Mouse (Mus musculus): Measurements from ENCODE around the gene Msl1.

Gene Msl1

GRCm38 (mm10) chr11:98776843-98777590 lies 18.3 kb upstream of the Msl1 start:
- no peak for DNase-seq (ENCODE audit: low read depth)

DNA sequence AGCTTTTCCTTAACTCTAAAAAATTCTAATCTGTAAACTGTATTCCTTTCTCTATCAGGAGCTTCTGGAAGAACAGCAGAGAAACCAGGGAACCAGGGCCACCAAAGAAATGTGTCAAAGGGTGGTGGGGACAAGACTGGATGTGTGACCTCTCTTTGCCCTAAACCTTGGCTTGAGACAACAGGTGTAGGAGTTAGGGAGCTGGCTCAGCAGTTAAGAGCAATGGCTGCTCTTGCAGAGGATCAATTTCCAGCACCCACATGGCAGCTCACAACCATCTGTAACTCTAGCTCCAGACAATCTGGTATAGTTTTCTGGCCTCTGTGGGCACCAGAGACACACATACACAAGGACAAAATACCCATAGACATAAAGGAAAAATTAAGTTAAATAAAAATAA lies 17.4 kb upstream of the Msl1 start:
- no peak for DNase-seq (ENCODE audit: low read depth)

DNA sequence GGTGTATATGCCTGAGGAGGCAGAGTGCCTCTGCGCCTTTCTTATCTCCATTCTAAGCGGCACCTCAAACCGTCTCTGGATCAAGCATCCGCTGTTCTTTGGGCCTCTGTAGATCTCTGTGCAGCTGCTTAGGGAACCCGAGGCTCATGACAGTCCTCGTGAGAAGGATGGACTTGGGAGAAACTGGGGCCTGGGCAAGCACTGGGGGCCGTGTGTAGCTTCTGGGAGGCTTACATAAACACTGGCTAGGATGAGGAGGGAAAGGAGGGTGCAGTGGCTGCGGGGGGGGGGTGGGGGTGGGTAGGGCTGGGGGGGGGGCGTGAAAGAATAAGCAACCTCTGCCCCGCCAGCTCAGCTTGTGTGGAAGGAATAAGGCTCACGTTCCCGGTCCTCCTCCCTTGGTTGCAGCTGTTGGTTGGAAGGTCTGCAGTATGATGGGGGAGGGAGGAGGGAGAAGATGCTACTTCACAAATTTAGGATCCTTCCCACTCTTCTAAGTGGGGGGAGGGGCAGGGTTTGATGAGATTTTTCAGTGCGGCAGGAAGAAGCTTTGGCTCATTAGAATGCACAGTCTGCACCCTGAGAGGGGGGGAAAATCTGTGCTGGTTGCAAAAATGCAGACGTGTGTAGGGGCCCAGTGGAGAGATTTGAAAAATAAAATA lies 13.3 kb upstream of the Msl1 start:
- no peak for DNase-seq (ENCODE audit: low read depth)

DNA sequence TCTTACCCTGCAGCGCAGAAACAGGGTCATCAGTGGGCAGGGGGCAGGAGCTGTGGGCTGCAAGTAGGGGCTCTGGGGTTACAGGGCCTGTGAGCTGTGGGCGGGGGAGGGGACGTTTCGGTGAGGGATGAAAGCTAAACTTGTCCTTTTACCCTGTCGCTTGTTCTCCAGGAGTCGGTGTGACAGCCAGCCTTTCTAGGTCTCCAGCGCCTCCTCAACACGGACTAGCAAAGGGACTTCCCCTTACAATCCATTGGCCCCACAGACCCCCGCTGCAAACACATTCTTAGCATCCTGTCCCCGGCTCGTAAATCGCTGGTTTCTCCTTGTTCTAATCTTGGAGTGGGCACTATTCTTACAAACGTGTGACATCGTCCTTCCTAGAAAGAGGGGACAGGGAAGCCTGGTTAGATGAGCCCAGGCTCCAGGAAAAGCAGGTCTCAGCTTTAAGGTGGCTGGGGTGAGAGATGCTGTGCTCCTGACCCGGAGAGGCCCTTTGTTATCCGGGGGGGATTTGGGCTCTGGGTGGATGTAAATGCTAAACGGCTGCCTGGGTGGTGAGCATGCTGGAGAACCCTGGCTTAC lies 12.6 kb upstream of the Msl1 start:
- DNase-seq (ENCODE audit: low read depth), result no peak

DNA sequence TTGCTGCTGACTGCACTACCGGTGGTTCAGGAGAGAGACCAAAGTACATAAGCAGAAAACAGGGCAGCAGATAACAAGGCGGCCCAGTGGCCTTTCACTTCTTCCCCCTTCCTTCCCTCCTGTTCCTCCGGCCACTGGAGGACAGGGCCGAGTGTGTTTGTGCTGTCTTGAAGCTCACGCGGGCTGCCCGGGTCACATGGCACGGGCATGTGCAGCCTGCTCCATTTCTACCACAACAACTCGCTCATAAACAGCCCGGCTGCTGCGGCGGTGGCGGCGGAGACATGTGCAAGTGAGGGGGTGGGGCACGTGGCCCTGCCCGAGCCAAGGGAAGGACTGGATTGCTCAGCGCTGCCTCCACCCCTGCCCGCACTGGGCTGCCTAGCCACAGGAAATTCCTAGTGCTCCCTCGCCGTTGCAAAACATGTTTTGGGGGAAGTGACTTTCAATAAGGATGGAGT lies 12.1 kb upstream of the Msl1 start:
- no peak for DNase-seq (ENCODE audit: low read depth)

DNA sequence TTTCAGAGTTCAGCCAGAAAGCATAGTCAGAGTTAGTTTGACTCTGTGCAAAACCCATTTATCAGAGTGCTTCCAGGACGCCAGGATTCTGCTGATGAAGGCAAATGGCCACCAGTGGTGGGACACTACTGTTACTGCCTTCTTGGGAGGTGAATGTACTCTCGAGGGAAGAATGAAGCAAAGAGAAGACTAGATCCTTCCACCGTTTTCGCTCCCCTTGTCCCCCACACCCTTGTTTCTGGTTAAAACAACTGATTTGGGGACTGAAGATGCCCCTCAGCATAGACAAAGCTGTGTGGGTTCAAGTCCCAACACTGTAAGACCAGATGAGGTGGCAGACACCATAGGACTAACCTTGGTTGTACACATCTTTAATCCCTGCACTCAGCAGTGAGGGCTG lies 11.2 kb upstream of the Msl1 start:
- no peak for DNase-seq (ENCODE audit: low read depth)

- no peak for DNase-seq (ENCODE audit: low read depth)
Measured at GRCm38 (mm10) chr11:98785214-98785613, 10.1 kb upstream of the Msl1 start.

- DNase-seq (ENCODE audit: low read depth), result no peak
Measured at GRCm38 (mm10) chr11:98785772-98786281, 9.5 kb upstream of the Msl1 start.

GRCm38 (mm10) chr11:98786359-98787214 lies 8.7 kb upstream of the Msl1 start:
- peak; percentile 93 for DNase-seq (ENCODE audit: low read depth)

DNA sequence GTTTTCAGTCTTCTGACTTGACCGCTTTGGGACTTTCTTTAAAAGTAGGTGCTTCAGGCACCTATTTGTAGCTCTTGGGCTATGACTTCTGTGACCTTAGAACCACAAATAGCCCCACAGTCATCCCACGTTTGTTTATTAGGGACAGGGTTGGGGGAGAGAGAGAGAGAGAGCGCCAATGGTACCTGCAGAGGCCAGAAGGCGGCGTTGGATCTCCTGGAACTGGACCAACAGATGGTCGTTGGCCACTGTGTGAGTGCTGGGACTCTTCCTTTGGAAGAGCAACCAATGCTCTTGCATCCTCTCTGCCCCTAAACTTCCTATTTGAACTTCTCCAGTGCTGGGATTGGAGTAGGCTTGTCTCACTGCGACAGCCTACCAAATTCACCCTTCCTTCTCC lies 8.1 kb upstream of the Msl1 start:
- DNase-seq (ENCODE audit: low read depth), result no peak

DNA sequence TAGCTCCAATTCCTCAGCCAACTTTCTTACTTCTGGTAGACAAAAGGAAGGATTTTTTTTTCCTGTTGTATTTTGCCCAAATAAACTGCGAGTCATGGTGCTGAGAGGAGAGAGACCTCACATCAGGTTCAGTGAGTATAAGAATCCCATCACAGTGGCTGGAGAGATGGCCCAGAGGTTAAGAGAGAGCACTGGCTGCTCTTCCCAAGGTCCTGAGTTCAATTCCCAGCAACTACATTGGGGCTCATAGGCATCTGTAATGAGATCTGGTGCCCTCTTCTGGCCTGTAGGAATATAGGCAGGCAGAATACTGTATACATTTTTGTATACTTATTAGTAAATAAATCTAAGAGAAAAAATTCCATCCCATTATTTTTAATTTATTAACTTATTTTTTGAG lies 7.6 kb upstream of the Msl1 start:
- no peak for DNase-seq (ENCODE audit: low read depth)

GRCm38 (mm10) chr11:98788139-98788538 lies 7.2 kb upstream of the Msl1 start:
- DNase-seq (ENCODE audit: low read depth), result no peak

DNA sequence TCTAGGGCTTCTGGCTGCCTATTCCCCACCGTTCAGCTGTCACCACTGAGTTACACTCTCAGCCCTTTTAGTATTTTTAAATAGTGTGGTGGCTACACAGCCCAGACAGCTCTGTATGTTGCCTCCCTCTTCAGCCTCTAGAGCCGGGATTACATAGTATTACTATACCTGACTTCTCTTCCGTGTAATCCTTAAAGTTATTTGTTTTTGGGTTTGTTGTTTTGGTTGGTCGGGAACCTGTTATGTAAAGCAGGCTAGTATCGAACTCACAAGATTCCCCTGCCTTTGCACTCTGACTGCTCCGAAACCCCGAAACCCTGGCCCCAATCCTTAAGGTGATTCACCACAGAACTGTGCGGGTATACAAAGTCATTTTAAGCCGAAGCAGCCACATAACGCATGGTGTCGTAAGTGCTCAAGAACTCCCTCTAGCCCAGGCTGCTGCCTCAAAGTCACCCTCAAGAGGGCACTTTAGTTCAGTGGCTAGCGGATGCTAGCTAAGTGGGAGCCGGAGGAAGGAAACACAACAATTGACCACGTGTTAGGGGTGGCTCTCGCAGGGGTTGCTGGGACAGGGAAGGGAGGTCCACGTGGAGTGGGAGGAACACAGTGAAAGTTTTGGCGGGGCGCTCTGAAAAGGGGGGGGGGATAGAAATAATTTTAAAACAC lies 6.6 kb upstream of the Msl1 start:
- peak; percentile 91 for DNase-seq (ENCODE audit: low read depth)

DNA sequence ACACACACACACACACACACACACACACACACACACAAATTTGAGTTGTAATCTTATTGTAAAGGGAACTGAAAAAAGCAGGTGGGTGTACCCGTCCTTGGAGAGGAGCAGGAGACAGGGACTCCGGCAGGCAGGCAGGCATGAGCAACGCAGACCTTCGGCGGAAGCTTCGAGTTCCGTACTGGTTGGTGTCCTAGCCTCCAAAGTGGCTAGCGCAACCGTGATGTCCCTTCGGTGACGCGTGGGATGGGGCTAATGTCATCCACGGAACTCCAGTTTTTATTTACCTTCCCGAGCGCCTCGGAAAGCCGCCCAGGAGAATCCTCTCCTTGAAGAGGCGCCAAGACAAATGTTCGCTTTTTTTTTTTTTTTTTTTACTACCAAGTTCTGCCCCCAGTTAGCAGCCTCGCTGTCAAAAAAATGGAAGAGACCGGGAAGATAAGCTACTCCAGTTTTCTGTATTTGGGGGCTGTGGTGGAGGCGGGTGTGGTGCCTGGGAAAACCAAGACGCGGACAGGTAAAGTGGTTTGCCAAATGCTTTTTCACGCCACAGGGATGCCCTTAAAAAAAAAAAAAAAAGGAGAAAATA lies 6.0 kb upstream of the Msl1 start:
- no peak for DNase-seq (ENCODE audit: low read depth)

DNA sequence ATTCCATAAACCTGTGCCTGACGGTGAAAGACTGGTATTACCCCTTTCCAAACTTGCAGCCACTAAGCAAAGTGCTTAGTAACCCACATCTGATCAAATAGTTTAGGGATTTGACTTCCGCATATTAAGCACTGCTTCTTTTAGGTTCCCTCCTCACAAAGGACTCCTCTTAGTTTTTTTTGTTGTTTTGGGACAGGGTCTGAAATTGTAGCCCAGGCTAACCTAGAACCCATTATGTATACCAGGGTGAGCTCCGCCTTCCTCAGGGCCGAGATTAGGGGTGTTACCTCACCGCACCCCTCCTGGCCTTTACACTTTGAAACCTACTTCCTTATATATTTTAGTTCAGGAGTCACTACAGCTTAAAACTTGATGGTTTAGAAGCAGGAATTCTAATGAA lies 5.5 kb upstream of the Msl1 start:
- DNase-seq (ENCODE audit: low read depth), result no peak

DNA sequence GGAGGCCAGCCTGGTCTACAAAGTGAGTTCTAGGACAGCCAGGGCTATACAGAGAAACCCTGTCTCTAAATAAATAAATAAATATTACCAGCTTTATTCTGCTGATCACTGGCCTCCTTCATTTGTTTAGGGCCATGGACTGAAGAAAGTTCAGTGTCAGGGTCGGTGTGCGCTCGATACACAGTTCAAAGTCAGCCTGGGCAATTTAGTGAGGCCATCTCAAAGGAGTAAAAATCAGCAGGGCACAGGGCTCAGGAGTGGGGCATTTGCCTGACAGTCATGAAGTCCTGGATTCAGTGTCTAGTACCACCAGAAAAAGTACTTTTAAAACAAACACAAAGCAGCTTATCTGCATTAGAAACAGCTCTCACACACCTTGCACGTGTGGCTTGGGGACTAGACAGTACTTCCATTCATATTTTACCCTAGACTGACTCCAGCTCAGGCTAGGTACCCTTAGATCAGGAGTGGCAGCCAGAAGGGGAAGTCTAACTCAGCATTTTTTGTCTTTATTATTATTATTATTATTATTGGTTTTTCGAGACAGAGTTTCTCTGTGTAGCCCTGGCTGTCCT lies 4.6 kb upstream of the Msl1 start:
- no peak for DNase-seq (ENCODE audit: low read depth)

DNA sequence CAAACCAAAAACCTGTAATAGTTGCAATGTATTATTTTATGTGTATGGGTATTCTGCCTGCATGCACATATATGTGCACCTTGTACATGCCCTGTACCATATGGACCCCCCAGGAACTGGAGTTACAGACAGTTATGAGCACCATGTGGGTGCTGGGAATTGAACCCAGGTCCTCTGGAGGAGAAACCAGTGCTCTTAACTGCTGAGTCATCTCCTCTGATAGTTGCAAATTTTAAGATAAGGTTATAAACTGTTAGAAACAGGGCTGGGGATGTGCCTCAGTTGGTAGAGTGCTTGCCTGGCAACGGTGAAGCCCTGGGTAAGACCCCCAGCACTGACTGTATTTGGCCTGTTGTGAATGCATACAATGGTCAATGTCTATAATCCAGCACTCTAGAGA lies 3.9 kb upstream of the Msl1 start:
- DNase-seq (ENCODE audit: low read depth), result no peak

- DNase-seq (ENCODE audit: low read depth), result no peak
Measured at GRCm38 (mm10) chr11:98792081-98792480, 3.2 kb upstream of the Msl1 start.

GRCm38 (mm10) chr11:98794469-98795014 lies 774 bp upstream of the Msl1 start:
- no peak for DNase-seq (ENCODE audit: low read depth)

DNA sequence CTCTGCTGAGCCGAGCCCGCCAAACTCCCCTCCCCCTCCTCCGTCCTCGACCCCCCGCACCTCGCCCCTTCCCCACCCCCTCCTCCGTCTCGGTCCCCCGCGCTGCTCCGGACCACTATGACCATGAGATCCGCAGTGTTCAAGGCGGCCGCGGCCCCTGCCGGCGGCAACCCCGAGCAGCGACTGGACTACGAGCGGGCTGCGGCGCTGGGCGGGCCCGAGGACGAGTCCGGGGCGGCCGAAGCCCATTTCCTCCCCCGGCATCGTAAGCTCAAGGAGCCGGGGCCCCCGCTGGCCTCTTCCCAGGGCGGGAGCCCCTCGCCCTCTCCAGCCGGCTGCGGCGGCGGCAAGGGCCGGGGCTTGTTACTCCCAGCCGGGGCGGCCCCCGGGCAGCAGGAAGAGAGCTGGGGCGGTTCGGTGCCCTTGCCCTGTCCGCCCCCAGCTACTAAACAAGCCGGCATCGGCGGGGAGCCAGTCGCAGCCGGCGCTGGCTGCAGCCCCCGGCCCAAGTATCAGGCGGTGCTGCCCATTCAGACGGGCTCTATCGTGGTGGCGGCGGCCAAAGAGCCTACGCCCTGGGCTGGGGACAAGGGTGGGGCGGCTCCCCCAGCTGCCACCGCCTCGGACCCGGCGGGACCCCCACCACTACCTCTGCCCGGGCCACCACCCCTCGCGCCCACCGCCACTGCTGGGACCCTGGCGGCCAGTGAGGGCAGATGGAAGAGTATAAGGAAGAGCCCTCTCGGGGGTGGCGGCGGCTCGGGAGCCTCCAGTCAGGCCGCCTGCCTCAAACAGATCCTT lies 598 bp downstream of the Msl1 start:
- no peak for DNase-seq (ENCODE audit: low read depth)
